8 mouse cellular contexts compared by ENCODE assay signal in the genomic region with DNA sequence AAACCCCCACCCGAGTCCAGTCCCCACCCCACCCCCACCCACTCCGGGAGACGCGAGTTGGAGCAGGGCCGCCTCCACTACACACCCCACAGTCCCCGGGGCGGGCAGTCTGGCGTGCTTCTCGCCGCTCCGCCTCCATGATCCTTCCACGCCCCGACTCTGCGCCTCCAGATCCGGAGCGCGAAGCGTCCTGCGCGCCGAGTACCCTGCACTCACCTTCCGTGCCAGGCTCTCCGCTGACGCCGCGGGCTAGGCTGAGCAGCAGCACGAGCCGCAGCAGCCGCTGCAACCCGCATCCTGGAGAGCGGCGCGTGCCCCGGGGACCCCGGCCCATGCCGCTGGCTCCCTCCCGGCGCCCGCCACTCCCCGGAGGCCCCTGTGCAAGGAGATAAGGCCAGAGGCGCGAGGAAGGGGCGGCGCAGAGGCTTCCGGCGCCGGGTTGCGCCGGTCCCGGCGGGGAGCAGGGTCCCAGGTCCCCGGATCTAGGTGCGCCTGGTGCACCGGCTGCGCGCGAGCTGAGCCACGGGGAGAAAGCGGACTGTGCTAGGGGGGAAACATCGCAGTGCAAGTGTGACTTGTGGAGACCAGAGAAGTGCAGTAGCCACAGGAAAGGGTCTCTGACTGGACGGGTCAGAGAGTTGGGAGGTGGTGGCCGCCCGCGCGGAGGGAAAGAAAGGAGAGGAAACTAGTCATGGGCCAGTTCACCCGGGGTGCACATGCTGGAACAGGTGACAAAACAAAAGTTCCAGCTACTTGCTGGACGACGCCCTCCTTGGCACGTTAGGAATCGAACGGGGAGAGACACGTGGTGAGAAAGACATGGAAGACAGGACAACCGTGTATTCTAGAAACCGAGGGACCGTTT. TPM values are rescaled to one million over a fixed set of nuclear protein-coding genes. Genes with fewer than 3 reads are reported as not detected.
DNase-seq lines count a peak whose midpoint lies in the region; ATAC-seq and TF ChIP-seq lines count a peak whose summit lies in the region.

Susd1 (minus strand) TSS at position 644 of the 865 bp plus-strand sequence.

- peak within 1 kb of the TSS; percentile 99 for H3K4me2 ChIP-seq in lung, postnatal 0 days (replicated peaks; ENCODE audit: low read depth, low read length)

- peak; percentile 34 for DNase-seq in forelimb bud, embryonic 11.5 days (ENCODE audit: low read depth, low spot score)
- DNase-seq in hindbrain, embryonic 10.5 days (ENCODE audit: low spot score) = peak; percentile 70
- peak; percentile 47 to 66 for DNase-seq in layer of hippocampus, postnatal 10 days (ENCODE audit: low spot score in 2 of 2)
- DNase-seq in lung, postnatal 0 days (ENCODE audit: low spot score) = peak; percentile 79
- DNase-seq in ovary, postnatal 10 days (ENCODE audit: low spot score) = peak; percentile 26
- DNase-seq in thymus, postnatal 10 days (ENCODE audit: low spot score in 2 of 2) = peak; percentile 67 to 74

- 0 out of 2 replicates have a peak, but pooled peaks cover 4% of the 10 kb centered on the region for H3K9me3 ChIP-seq in hindbrain, embryonic 10.5 days
- no peaks in the 10 kb centered on the region for H3K9me3 ChIP-seq in lung, postnatal 0 days (ENCODE audit: low read length)

- H3K27ac ChIP-seq in bone marrow macrophage, adult 2 months (ENCODE audit: insufficient read depth, low read depth, low read length) = peak within 1 kb of the TSS; percentile 97
- peak within 1 kb of the TSS; percentile 85 for H3K27ac ChIP-seq in hindbrain, embryonic 10.5 days
- peak within 1 kb of the TSS; percentile 71 for H3K27ac ChIP-seq in lung, postnatal 0 days (ENCODE audit: low read length)

- ATAC-seq in CD4-positive, CD25-positive, alpha-beta regulatory T cell, adult 4 months = peak; percentile 68
- ATAC-seq in lung, postnatal 0 days = peak; percentile 83

- H3K36me3 ChIP-seq in hindbrain, embryonic 10.5 days = no peaks in the 10 kb centered on the region
- H3K36me3 ChIP-seq in lung, postnatal 0 days (ENCODE audit: insufficient read depth, low read length) = no peaks in the 10 kb centered on the region

- H3K9ac ChIP-seq in lung, postnatal 0 days (replicated peaks; ENCODE audit: low read depth) = peak within 1 kb of the TSS; percentile 39; the same call in 1 of the 2 replicates

- under 1% methylated on average over 75 of the region's 75 CpGs for WGBS in hindbrain, embryonic 10.5 days
- WGBS in lung, postnatal 0 days = under 1% methylated on average over 51 of the region's 75 CpGs

- H3K4me3 ChIP-seq in bone marrow macrophage, adult 2 months (ENCODE audit: insufficient read depth, low read length) = peak within 1 kb of the TSS; percentile 71
- peak within 1 kb of the TSS; percentile 72 for H3K4me3 ChIP-seq in hindbrain, embryonic 10.5 days
- H3K4me3 ChIP-seq in lung, postnatal 0 days (ENCODE audit: low read depth, low read length) = peak within 1 kb of the TSS; percentile 57

- no peak for TF ChIP-seq CTCF in bone marrow macrophage, adult 2 months (IDR thresholded peaks at IDR 0.05; ENCODE audit: low read depth, low read length)
- TF ChIP-seq CTCF in lung, postnatal 0 days (IDR thresholded peaks at IDR 0.05) = no peak

- H3K27me3 ChIP-seq in hindbrain, embryonic 10.5 days (ENCODE audit: insufficient read depth, poor library complexity, severe bottlenecking) = peaks cover 51% of the 10 kb centered on the region
- H3K27me3 ChIP-seq in lung, postnatal 0 days (replicated peaks; ENCODE audit: insufficient read depth, low read length) = no peaks in the 10 kb centered on the region

- TF ChIP-seq EP300 in lung, postnatal 0 days (IDR thresholded peaks at IDR 0.05) = no peak

- no peak for TF ChIP-seq POLR2A in bone marrow macrophage, adult 2 months (IDR thresholded peaks at IDR 0.05; ENCODE audit: borderline replicate concordance, low read depth, low read length)

- H3K4me1 ChIP-seq in bone marrow macrophage, adult 2 months (ENCODE audit: control insufficient read depth, insufficient read depth, low read length) = peaks cover 41% of the 10 kb centered on the region
- H3K4me1 ChIP-seq in hindbrain, embryonic 10.5 days (replicated peaks) = peaks cover 14% of the 10 kb centered on the region
- no peaks in the 10 kb centered on the region; the same call in 1 of the 2 replicates for H3K4me1 ChIP-seq in lung, postnatal 0 days (ENCODE audit: insufficient read depth, low read depth, low read length)

RNA-seq across cellular contexts. Expression of gene Susd1, which starts in this region (rescaled TPM):
- polyA plus RNA-seq in CD4-positive, CD25-positive, alpha-beta regulatory T cell, adult 4 months (2017; shearing (Covaris generic)) = 1 to 10 TPM in 1 of 2 experiments, under 1 TPM in 1; 0.99 to 3.2 TPM
- polyA plus RNA-seq in bone marrow macrophage, adult 2 months (2012; ENCODE audit: insufficient read depth, insufficient read length, missing spikeins) = 12.2 and 18.1 TPM in 2 replicates
- 2.0 and 2.1 TPM in 2 replicates for polyA plus RNA-seq in hindbrain, embryonic 10.5 days (2016; fragmentation: Nextera tagmentation; extraction: Ambion mirVana)
- 1 to 10 TPM; 8.2 to 9.0 TPM for total RNA-seq in layer of hippocampus, postnatal 10 days (2021)
- polyA plus RNA-seq in lung, postnatal 0 days (2015; fragmentation: Nextera tagmentation; extraction: Ambion mirVana) = 1.6 and 2.0 TPM in 2 replicates

Comparison
In these comparisons a context has a peak if more than half of its experiments do, and no peak if none do; other contexts are left out.
1. Peak in every context shown above with its lines: DNase-seq, ATAC-seq, H3K4me3 ChIP-seq and H3K27ac ChIP-seq.
2. DNase-seq: peak in every context shown above with its lines; median percentile 79 in lung, postnatal 0 days; 70 in thymus, postnatal 10 days; 70 in hindbrain, embryonic 10.5 days; 56 in layer of hippocampus, postnatal 10 days; 34 in forelimb bud, embryonic 11.5 days; 26 in ovary, postnatal 10 days.